Mouse (Mus musculus) myocyte (in vitro differentiated cells): Measurements from ENCODE around the gene Tlr7.

Experiments used
- E2F4 ChIP-seq: IDR thresholded peaks from one replicate; pipeline ENCODE4 v1.6.1; 2011; ENCODE audit warnings: mild to moderate bottlenecking, control low read depth, moderate library complexity; ENCODE audit not compliant: insufficient read depth
- POLR2A ChIP-seq: IDR thresholded peaks from one replicate; pipeline ENCODE4 v1.6.1; 2011; ENCODE audit warnings: low read depth, mild to moderate bottlenecking, control low read depth, moderate library complexity; ENCODE audit not compliant: insufficient read length
- POLR2AphosphoS2 ChIP-seq: IDR thresholded peaks from one replicate; pipeline ENCODE4 v1.6.1; 2011; ENCODE audit warnings: low read depth, control low read depth; ENCODE audit not compliant: insufficient read length
- USF1 ChIP-seq: IDR thresholded peaks from one replicate; pipeline ENCODE4 v1.6.1; 2011; ENCODE audit warnings: low read depth, mild to moderate bottlenecking, control low read depth, moderate library complexity

DNA sequence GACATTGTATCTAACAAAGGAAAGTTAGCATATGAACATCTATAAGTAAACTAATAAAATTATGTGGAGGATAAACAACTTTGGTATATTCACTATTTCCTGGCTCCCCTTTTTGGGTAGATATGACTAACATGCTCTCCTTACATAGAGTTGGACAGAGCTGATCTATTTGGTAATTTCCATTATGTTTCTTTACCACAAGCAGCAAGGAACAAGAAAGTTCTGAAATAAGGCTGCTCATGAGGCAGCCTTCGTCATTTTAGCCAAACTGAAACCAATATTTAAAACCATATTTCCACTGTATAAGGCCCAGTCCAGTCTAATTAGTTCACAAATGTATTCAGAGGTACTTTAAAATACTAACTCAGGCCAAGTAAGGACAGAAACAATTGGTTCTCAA lies 16.1 kb upstream of the Tlr7 start:
- TF ChIP-seq POLR2AphosphoS2 (no peak), POLR2A (no peak), USF1 (no peak), E2F4 (no peak)
